Mouse (Mus musculus) hindbrain, postnatal 0 days (tissue): ENCODE measurements around the gene Spon1. TPM values are rescaled to one million over a fixed set of nuclear protein-coding genes. Genes with fewer than 3 reads are reported as not detected.
A peak's percentile ranks its signal among the peaks of the same experiment; 100 is the strongest.

Source experiments
- ATAC-seq: fragments of 200-750 bp; cut with Nextera tagmentation; 2 replicates; pipeline ENCODE4 v1.8.0; 2017; ENCODE audit warnings: mild to moderate bottlenecking, moderate TSS enrichment, moderate library complexity
- DNase-seq: peaks from one replicate; pipeline ENCODE4 v3.0.0-alpha.2; 2015; ENCODE audit warnings: low spot score
- H3K27ac ChIP-seq: fragments of 300-500 bp; sonication (generic); 2 replicates; pipeline ENCODE4 v1.5.1; 2014; ENCODE audit warnings: mild to moderate bottlenecking
- H3K27me3 ChIP-seq: fragments of 300-500 bp; sonication (generic); 2 replicates; pipeline ENCODE4 v1.6.1; 2014; ENCODE audit warnings: low read length, mixed read lengths; ENCODE audit not compliant: insufficient read depth
- H3K36me3 ChIP-seq: fragments of 300-500 bp; sonication (generic); 2 replicates; pipeline ENCODE4 v1.6.1; 2014; ENCODE audit warnings: low read length, mixed read lengths; ENCODE audit not compliant: insufficient read depth
- H3K4me1 ChIP-seq: fragments of 300-500 bp; sonication (generic); 2 replicates; pipeline ENCODE4 v1.6.1; 2014; ENCODE audit warnings: antibody characterized with exemption, low read length, mixed read lengths; ENCODE audit not compliant: insufficient read depth
- H3K4me2 ChIP-seq: fragments of 300-500 bp; sonication (generic); 2 replicates; pipeline ENCODE4 v1.6.1; 2014; ENCODE audit warnings: low read depth, mild to moderate bottlenecking, low read length, moderate library complexity, mixed read lengths
- H3K4me3 ChIP-seq: fragments of 300-500 bp; sonication (generic); 2 replicates; pipeline ENCODE4 v1.5.1; 2014; ENCODE audit warnings: low read length
- H3K9ac ChIP-seq: fragments of 300-500 bp; sonication (generic); replicated peaks from 2 replicates; pipeline ENCODE4 v1.6.1; 2014; ENCODE audit warnings: mild to moderate bottlenecking, low read length, moderate library complexity, mixed read lengths
- H3K9me3 ChIP-seq: fragments of 300-500 bp; sonication (generic); 2 replicates; pipeline ENCODE4 v1.6.1; 2016; ENCODE audit warnings: low read length, mixed read lengths
- CTCF ChIP-seq: IDR thresholded peaks from 2 replicates; pipeline ENCODE4 v1.5.1; 2016; ENCODE audit warnings: antibody characterized with exemption, control low read depth, low read depth
- WGBS: fragments of 180-500 bp; shearing (Covaris S2); extraction: QIAGEN DNeasy Blood & Tissue Kit; methylation state at CpG from one replicate; pipeline ENCODE4 v1.1.7; 2014; 5-methylcytosine and 5-hydroxymethylcytosine counted together
- polyA plus RNA-seq: library from polyadenylated mRNA; unstranded; fragments of >200 nt; fragmentation: Nextera tagmentation; extraction: Ambion mirVana; gene quantifications from 2 replicates; pipeline ENCODE4 v1.2.1, GENCODE M21; 2015
- total RNA-seq: library from RNA; depleted of rRNA; stranded (reverse); fragments of >200 nt; gene quantifications from 2 replicates; pipeline ENCODE4 v1.2.3, GENCODE M21; 2014

Spon1 gene
- total and polyA plus RNA-seq, 2 experiments from 2014 or later = 43.8 to 50.3 TPM

DNA sequence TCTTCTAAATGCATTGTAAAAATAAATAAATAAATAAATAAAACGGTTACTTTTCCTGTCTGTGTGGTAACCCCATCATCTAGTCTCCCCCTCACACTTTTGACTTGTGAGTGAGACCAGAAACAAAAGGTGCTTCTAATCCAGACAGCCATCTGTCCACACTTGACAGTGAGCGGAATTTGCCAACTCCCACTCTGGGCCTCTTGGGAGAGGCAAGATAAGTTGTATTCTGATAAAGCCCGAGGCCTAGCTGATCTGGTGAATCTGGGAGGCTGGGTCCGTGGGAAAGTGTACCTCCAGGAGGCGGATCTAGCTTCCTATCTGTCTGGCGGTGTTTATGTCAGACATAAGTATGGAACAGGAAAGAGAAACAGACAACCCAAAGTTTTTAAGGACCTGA lies 52.3 kb downstream of the Spon1 start:
- Histone ChIP-seq H3K36me3 (no peaks in the 10 kb centered on the region), H3K4me3 (no peak overlapping the region), H3K27ac (no peak overlapping the region), H3K27me3 (no peaks in the 10 kb centered on the region), H3K9ac (no peak overlapping the region), H3K4me2 (no peak overlapping the region), H3K4me1 (peaks cover 12% of the 10 kb centered on the region; the same call in 1 of the 2 replicates), H3K9me3 (no peaks in the 10 kb centered on the region)
- TF ChIP-seq CTCF = no peak
- WGBS = 54% methylated on average over 6 of the region's 6 CpGs
- DNase-seq (no peak), ATAC-seq (no peak)

- peaks cover 12% of the 10 kb centered on the region; the same call in 1 of the 2 replicates for H3K4me1 ChIP-seq
- no peaks in the 10 kb centered on the region for H3K36me3 ChIP-seq
- WGBS = 41% methylated on average over 2 of the region's 2 CpGs
- DNase-seq (no peak), ATAC-seq (0 out of 2 replicates have a peak, but pooled peaks have one; percentile 53)
- no peaks in the 10 kb centered on the region for H3K9me3 ChIP-seq
- no peak overlapping the region for H3K9ac ChIP-seq
- no peak overlapping the region for H3K4me2 ChIP-seq
- no peak overlapping the region for H3K4me3 ChIP-seq
- H3K27me3 ChIP-seq = no peaks in the 10 kb centered on the region
- TF ChIP-seq CTCF = no peak
- H3K27ac ChIP-seq = no peak overlapping the region
Observed at GRCm38 (mm10) chr7:113820213-113820612, 54.4 kb downstream of the Spon1 start.

DNA sequence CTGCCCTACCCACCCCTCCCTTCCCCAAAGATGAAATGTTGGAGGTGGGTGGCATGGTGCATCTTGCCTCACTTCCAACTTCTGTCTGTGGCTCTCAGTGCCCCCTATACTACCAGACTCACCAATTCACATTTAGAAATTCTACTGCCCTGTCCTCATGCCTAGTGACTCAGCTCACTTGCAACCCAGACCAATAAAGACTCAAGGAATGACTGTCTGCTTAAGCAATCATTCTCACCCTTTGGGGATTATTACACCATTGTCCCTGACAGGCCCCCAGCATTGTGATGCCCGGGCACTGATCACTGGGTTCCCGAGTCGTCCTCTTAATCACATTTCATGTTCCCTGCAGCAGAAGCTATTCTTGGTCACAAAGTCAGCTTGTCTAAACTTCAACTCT lies 57.2 kb downstream of the Spon1 start:
- no peak for TF ChIP-seq CTCF
- Histone ChIP-seq H3K4me2 (no peak overlapping the region), H3K9me3 (no peaks in the 10 kb centered on the region), H3K9ac (no peak overlapping the region), H3K27ac (no peak overlapping the region), H3K4me3 (no peak overlapping the region), H3K27me3 (no peaks in the 10 kb centered on the region), H3K4me1 (peaks cover 12% of the 10 kb centered on the region), H3K36me3 (no peaks in the 10 kb centered on the region)
- no peak for DNase-seq
- ATAC-seq = no peak
- 59% methylated on average over 3 of the region's 3 CpGs for WGBS

- no peak overlapping the region for H3K27ac ChIP-seq
- 86% methylated on average over 6 of the region's 6 CpGs for WGBS
Observed at GRCm38 (mm10) chr7:113824651-113825050, 58.9 kb downstream of the Spon1 start.

DNA sequence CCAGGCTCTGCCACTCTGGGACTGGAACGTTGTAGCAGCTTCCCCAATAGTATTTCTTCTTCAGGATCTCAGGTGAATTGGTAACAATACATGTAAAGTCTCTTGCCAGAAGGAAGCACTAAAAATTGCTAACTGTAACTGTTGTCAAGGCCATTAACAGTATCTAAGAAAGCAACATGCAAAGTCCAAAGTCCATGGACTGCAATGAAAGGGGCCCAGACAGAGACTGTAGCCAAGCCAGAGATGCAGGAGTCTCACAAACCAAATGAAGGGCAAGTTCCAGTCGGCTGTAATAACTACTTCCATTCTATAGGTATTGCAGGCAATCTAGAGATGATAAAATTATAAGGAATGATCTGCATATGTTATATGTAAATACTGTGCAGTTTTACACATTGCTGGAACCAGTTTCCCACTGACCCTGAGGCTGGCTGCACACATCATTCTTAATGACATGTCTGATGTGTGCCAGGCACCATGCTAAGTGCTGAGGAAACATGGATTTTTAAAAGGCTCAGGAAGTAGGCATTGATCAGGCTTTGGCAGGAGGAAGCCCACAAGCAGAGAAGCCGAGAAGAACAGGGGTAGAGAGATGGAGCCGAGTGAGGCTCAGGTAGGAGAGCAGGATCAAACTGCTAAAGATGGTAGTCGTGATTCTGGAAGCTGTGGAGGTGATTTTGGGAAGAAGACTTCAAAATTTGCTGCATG lies 59.9 kb downstream of the Spon1 start:
- H3K27me3 ChIP-seq = no peaks in the 10 kb centered on the region
- no peak overlapping the region for H3K27ac ChIP-seq
- H3K4me3 ChIP-seq = no peak overlapping the region
- no peak overlapping the region for H3K4me2 ChIP-seq
- no peak for TF ChIP-seq CTCF
- H3K36me3 ChIP-seq = no peaks in the 10 kb centered on the region
- WGBS = 40% methylated on average over 5 of the region's 5 CpGs
- peaks cover 12% of the 10 kb centered on the region; the same call in 1 of the 2 replicates for H3K4me1 ChIP-seq
- no peaks in the 10 kb centered on the region for H3K9me3 ChIP-seq
- H3K9ac ChIP-seq = no peak overlapping the region
- no peak for ATAC-seq
- DNase-seq = no peak

More at GRCm38 (mm10) chr7:113824651-113825050, 58.9 kb downstream of the Spon1 start:
- H3K4me3 ChIP-seq = no peak overlapping the region
- H3K9me3 ChIP-seq = no peaks in the 10 kb centered on the region
- no peak overlapping the region for H3K9ac ChIP-seq
- no peaks in the 10 kb centered on the region for H3K27me3 ChIP-seq
- no peaks in the 10 kb centered on the region for H3K36me3 ChIP-seq
- TF ChIP-seq CTCF = no peak
- DNase-seq = no peak
- no peak overlapping the region for H3K4me2 ChIP-seq
- no peak for ATAC-seq
- H3K4me1 ChIP-seq = peaks cover 12% of the 10 kb centered on the region; the same call in 1 of the 2 replicates

- H3K9ac ChIP-seq = no peak overlapping the region
- ATAC-seq (no peak), DNase-seq (no peak)
- H3K9me3 ChIP-seq = no peaks in the 10 kb centered on the region
- H3K4me3 ChIP-seq = no peak overlapping the region
- H3K36me3 ChIP-seq = no peaks in the 10 kb centered on the region
- no peak overlapping the region for H3K4me2 ChIP-seq
- TF ChIP-seq CTCF = no peak
- 24% methylated on average over 1 of the region's 1 CpGs for WGBS
- no peak overlapping the region for H3K27ac ChIP-seq
- H3K4me1 ChIP-seq = peaks cover 12% of the 10 kb centered on the region; the same call in 1 of the 2 replicates
- no peaks in the 10 kb centered on the region for H3K27me3 ChIP-seq
Observed at GRCm38 (mm10) chr7:113826510-113826909, 60.7 kb downstream of the Spon1 start.

DNA sequence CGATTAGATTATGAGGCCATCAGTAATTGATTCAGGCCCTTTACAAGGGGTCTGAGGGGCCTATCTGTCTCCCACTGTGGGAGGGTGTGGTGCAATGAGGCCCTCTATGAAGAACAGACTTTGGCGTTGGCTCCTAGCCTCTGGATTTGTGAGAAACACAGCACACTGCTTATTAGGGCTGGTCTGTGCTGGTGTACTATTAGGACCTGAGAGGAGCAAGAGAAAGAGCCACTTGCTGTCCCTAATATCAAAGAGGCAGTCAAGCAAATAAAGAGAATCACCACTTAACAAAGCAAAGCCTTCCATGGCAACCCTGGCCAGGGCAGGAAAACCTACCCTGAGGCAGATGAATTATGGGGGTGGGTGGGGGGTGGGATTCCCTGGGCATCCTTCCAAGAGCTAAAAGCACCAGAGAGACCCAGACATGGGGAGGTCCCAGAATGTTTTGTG lies 62.3 kb downstream of the Spon1 start:
- H3K9me3 ChIP-seq = no peaks in the 10 kb centered on the region
- no peaks in the 10 kb centered on the region for H3K36me3 ChIP-seq
- H3K4me2 ChIP-seq = no peak overlapping the region
- H3K27ac ChIP-seq = no peak overlapping the region
- DNase-seq (peak; percentile 56), ATAC-seq (peak; percentile 70)
- H3K4me3 ChIP-seq = no peak overlapping the region
- H3K4me1 ChIP-seq = peaks cover 12% of the 10 kb centered on the region; the same call in 1 of the 2 replicates
- no peak for TF ChIP-seq CTCF
- 22% methylated on average over 2 of the region's 2 CpGs for WGBS
- no peaks in the 10 kb centered on the region for H3K27me3 ChIP-seq
- H3K9ac ChIP-seq = no peak overlapping the region
